Mouse (Mus musculus) adipocyte (in vitro differentiated cells): ENCODE results near the gene Rdx.

ENCODE experiments used
- DNase-seq: peaks from one replicate; pipeline ENCODE4 v3.0.0-alpha.2; 2016; ENCODE audit warnings: low spot score

The Rdx gene

DNA sequence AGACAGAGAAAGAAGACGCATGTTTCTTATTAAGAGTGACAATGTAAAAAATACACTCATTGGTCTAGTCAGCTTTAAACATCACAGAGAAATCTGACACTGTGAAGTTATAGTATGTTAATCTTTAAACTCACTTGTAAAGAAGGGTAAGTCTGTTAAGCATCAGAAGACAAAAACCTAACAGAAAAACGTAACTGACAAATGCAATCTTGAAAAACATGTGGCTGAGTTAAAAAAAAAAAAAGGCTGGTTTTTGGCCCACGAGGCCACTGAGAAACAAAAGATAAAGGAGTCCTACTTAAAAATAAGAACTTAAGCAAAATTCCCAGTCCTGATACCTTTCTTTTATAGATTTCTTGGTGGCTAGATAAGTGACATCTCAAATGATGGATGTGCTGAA, 63.8 kb downstream of the Rdx start:
- DNase-seq = no peak

DNA sequence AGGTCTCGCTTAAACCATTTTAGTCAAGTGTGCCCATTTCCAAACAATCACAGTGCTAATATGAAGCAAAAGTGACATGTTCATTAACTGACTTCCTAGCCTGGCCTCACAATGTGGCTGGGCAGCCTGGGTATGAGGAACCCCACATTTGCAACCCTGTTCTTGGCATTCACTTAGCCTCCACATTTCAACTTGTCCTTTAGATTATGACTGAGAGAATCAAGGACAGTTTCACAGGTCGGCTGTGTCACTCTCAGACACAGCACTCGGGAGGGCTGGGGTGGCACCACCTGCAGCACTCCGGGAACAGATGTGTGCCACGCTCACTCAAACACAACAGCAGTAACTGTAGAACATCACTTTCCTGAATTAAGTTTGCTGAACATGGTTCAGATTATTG, 66.1 kb downstream of the Rdx start:
- DNase-seq = no peak

DNA sequence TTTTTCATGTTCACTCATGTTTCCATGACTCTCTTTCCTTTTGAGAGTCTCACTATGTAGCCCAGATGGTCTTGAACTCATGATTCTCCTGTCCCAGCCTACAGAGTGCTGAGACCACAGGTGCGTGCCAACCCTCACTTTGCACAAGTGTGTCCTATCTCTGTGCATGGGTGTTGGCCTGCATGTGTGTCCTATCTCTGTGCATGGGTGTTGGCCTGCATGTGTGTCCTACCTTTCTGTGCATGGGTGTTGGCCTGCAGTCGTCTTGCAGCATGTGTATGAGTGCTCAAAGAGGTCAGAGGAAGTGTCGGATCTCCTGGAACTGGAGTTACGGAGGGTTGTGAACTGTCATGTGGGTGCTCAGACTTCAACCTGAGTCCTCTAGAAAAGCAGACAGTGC, 72.2 kb downstream of the Rdx start:
- no peak for DNase-seq

DNA sequence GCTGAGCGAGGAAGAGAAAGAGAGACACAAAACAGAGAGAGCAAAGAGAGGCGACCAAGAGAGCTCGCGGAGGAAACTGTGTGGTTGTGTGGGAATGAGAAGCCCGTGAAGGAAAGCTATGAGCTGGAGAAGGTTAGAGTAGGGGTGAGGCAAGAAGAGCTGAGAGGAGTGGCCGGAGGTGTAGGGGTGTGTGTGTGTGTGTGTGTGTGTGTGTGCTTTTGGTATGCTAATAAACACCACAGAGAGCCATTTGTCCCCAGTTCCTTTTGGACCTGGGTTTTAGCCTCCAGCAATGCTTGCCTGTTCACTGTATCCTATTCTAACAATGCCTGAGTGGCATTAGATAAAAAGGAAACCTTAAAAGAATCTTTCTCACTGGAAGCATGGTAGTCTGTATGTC, 78.3 kb downstream of the Rdx start:
- no peak for DNase-seq

DNA sequence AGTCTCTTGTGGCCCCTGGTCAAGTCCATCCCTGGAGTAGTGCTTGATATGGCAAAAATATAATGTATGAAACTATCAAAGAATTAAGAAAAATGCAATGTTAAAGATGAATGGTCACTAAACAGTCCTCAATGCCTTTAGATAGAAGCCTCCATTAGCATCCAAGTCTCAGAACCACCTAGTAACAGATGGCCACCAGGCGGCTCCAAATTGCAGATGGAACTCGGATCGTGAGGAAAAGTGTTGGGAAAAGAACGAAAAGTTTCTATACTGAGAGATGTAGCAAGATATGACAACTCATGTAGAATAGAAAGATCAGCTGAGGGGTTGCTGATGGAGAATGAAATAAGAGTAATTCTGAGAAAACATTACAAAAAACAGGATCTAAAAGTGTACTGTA, 83.4 kb downstream of the Rdx start:
- DNase-seq = no peak

DNA sequence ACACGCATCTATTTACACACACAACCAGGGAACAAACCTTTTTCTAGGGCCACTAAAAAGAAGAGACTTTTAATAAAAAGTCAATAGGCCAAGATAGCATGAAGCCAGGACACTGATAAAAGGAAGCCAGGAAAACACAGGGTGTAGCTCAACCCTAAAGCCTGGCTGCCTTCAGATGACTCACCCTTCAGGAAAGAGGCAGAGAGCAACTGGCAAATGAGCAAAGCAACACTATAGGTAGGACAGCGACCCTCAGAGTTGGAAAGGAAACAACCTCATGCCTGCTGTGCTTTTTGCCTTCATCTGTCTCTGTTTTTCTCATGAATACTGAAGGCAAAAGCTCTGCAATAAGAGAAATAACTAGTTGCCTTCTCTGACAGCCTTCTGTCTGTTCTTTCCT, 85.8 kb downstream of the Rdx start:
- no peak for DNase-seq
